Mouse (Mus musculus) mouse trophoblast stem cell (cell line): ENCODE data around the gene Tmem176a.
"Not testable (repeated sequence)": the region's sequence is repeated elsewhere in the genome, so short reads cannot be mapped to it uniquely, and the experiment has no call there.

Experiments
- in situ Hi-C, 2 experiments: fragments of 300-500 bp; cut with MseI, MboI; formaldehyde crosslinking; loops; 2 replicates in 1 of 2; 3 replicates in 1 of 2; pipeline ENCODE4 v1.15.1; 2025

The Tmem176a gene

GRCm38 (mm10) chr6:48840371-48840969 is at the start of gene Tmem176a:
TSS of gene Tmem176a (plus strand) at chr6:48840919.
- in situ Hi-C loops, result no loop called here

GRCm38 (mm10) chr6:48801897-48802296 is 38.8 kb upstream of the Tmem176a start:
- in situ Hi-C loops, result no loop called here

- in situ Hi-C loops, result no loop called here
These were observed 37.2 kb upstream of the Tmem176a start for GRCm38 (mm10) chr6:48803406-48804051.

- in situ Hi-C loops, result no loop called here
These were observed 36.4 kb upstream of the Tmem176a start for GRCm38 (mm10) chr6:48804346-48804745.

GRCm38 (mm10) chr6:48806746-48807145 is 34.0 kb upstream of the Tmem176a start:
- in situ Hi-C loops, result no loop called here

GRCm38 (mm10) chr6:48809494-48810219 is 31.1 kb upstream of the Tmem176a start:
- in situ Hi-C loops, result no loop called here

GRCm38 (mm10) chr6:48815013-48815412 is 25.7 kb upstream of the Tmem176a start:
- in situ Hi-C loops, result loop anchor here in 1 of 2 experiments (5.0 kb wide), 1 partner anchor 42 kb away; no protein-coding TSS in a partner anchor

- in situ Hi-C loops, result loop anchor here in 1 of 2 experiments (5.0 kb wide), 1 partner anchor 39 kb away; no protein-coding TSS in a partner anchor
These were observed 22.9 kb upstream of the Tmem176a start for GRCm38 (mm10) chr6:48817815-48818214.

- in situ Hi-C loops, result not testable (repeated sequence)
These were observed 18.5 kb upstream of the Tmem176a start for GRCm38 (mm10) chr6:48821991-48822785.

GRCm38 (mm10) chr6:48825016-48825415 is 15.7 kb upstream of the Tmem176a start:
- in situ Hi-C loops, result no loop called here

- in situ Hi-C loops, result no loop called here
These were observed 11.7 kb upstream of the Tmem176a start for GRCm38 (mm10) chr6:48828976-48829375.

- in situ Hi-C loops, result no loop called here
These were observed 11.1 kb upstream of the Tmem176a start for GRCm38 (mm10) chr6:48829651-48830050.

- in situ Hi-C loops, result no loop called here
These were observed 10.5 kb upstream of the Tmem176a start for GRCm38 (mm10) chr6:48830241-48830640.

GRCm38 (mm10) chr6:48831141-48831540 is 9.6 kb upstream of the Tmem176a start:
- in situ Hi-C loops, result no loop called here

- in situ Hi-C loops, result no loop called here
These were observed 8.3 kb upstream of the Tmem176a start for GRCm38 (mm10) chr6:48832426-48832825.

- in situ Hi-C loops, result no loop called here
These were observed 7.2 kb upstream of the Tmem176a start for GRCm38 (mm10) chr6:48833515-48833914.

- in situ Hi-C loops, result no loop called here
These were observed 5.5 kb upstream of the Tmem176a start for GRCm38 (mm10) chr6:48835241-48835640.

GRCm38 (mm10) chr6:48836146-48836545 is 4.6 kb upstream of the Tmem176a start:
- in situ Hi-C loops, result no loop called here

GRCm38 (mm10) chr6:48837516-48837915 is 3.2 kb upstream of the Tmem176a start:
- in situ Hi-C loops, result no loop called here

GRCm38 (mm10) chr6:48838321-48839080 is 2.2 kb upstream of the Tmem176a start:
- in situ Hi-C loops, result no loop called here
